8 mouse cellular contexts compared by ENCODE assay signal in the genomic region with DNA sequence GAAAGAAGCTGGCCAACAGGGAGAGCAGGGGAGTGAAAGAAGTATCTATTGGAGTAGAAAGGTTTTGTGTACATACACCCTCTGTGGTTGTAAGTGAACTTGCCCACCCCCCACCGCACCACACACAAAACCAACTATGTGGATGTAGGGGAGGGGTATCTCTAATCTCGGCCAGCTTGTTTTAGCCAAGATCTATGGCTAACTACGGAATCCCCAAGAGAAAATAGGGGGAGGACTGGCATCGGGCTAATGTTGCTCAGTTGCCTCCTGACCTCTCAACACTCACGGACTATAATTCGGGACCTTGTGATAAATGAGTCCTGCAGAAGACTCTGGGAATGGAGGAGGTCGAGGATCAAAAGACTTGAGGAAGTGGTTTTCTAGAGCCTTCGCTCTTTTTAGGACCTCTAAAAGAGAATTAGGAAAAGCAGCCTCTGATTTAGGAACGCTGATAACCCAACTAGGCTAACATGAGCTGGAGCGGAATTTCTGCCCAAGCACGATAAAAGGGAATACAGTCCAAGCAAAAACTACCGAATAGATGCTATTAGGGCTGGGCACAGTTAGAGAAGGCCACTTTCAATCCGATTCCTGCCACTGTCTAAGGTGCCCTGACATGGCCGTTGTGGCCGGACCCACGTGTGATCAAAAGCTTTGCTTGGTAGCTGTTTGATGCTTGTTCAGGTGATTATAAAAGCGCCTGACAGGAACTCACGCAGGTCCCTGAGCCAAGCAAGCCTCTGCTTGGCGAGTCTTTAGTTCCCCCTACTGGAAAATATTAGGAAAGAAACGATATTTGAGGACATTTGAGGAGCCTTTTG. TPM values are rescaled to one million over a fixed set of nuclear protein-coding genes. Genes with fewer than 3 reads are reported as not detected.
DNase-seq lines count a peak whose midpoint lies in the region; ATAC-seq and TF ChIP-seq lines count a peak whose summit lies in the region.

No protein-coding gene starts in this region.

- H3K36me3 ChIP-seq in heart, postnatal 0 days (replicated peaks; ENCODE audit: control insufficient read depth, insufficient read depth, low read length), result no peaks in the 10 kb centered on the region
- H3K36me3 ChIP-seq in liver, embryonic 14.5 days (replicated peaks; ENCODE audit: control insufficient read depth, insufficient read depth, low read depth), result no peaks in the 10 kb centered on the region
- no peaks in the 10 kb centered on the region for H3K36me3 ChIP-seq in neural tube, embryonic 15.5 days

- WGBS in heart, postnatal 0 days, result under 1% methylated on average over 20 of the region's 20 CpGs
- WGBS in liver, embryonic 14.5 days (ENCODE audit: insufficient replicate concordance), result under 1% methylated on average over 20 of the region's 20 CpGs
- under 1% methylated on average over 20 of the region's 20 CpGs for WGBS in neural tube, embryonic 15.5 days

- H3K9me3 ChIP-seq in heart, postnatal 0 days (replicated peaks; ENCODE audit: control insufficient read depth, low read length), result no peaks in the 10 kb centered on the region
- no peaks in the 10 kb centered on the region for H3K9me3 ChIP-seq in liver, embryonic 14.5 days (ENCODE audit: control insufficient read depth, low read length)
- no peaks in the 10 kb centered on the region for H3K9me3 ChIP-seq in neural tube, embryonic 15.5 days (replicated peaks)

- DNase-seq in adrenal gland, adult (ENCODE audit: inconsistent age in 2 of 2, low spot score in 1 of 2), result peak; percentile 15 to 79
- no peak for DNase-seq in adrenal gland, adult 8-10 months
- peak; percentile 55 for DNase-seq in heart, postnatal 0 days (ENCODE audit: low spot score)
- DNase-seq in kidney, postnatal 25 days, result peak; percentile 25 to 34
- DNase-seq in liver, embryonic 14.5 days (ENCODE audit: low read depth in 3 of 3, low spot score in 3 of 3), result no peak
- DNase-seq in thymus, postnatal 36 days, result no peak

- no peak; the same call in 1 of the 2 replicates for TF ChIP-seq POLR2A in embryonic fibroblast, embryonic 13.5 days (IDR thresholded peaks at IDR 0.05; ENCODE audit: low read depth, low read length)

- H3K27me3 ChIP-seq in heart, postnatal 0 days (ENCODE audit: control insufficient read depth, insufficient read depth, low read length), result peaks cover 15% of the 10 kb centered on the region
- H3K27me3 ChIP-seq in liver, embryonic 14.5 days (ENCODE audit: control insufficient read depth, insufficient read depth, low read length), result peaks cover 19% of the 10 kb centered on the region
- H3K27me3 ChIP-seq in neural tube, embryonic 15.5 days (replicated peaks), result no peaks in the 10 kb centered on the region

- peak; percentile 55 for ATAC-seq in heart, postnatal 0 days (ENCODE audit: insufficient read depth, low read depth)
- no peak for ATAC-seq in liver, embryonic 14.5 days (ENCODE audit: insufficient read depth)
- ATAC-seq in neural tube, embryonic 15.5 days (ENCODE audit: low FRiP score), result peak; percentile 51

- H3K4me2 ChIP-seq in heart, postnatal 0 days (ENCODE audit: low read depth, low read length), result peak overlapping the region; percentile 60
- peak overlapping the region; percentile 38 for H3K4me2 ChIP-seq in liver, embryonic 14.5 days (ENCODE audit: low read depth)
- peak overlapping the region; percentile 79 for H3K4me2 ChIP-seq in neural tube, embryonic 15.5 days

- TF ChIP-seq EP300 in heart, postnatal 0 days (IDR thresholded peaks at IDR 0.05; ENCODE audit: low read depth), result no peak
- TF ChIP-seq EP300 in liver, embryonic 14.5 days (IDR thresholded peaks at IDR 0.05; ENCODE audit: low read depth), result no peak

- peak overlapping the region; percentile 66 for H3K4me3 ChIP-seq in embryonic fibroblast, embryonic 13.5 days (ENCODE audit: insufficient read depth, low read length)
- H3K4me3 ChIP-seq in heart, postnatal 0 days (ENCODE audit: low read depth, low read length), result peak overlapping the region; percentile 45
- H3K4me3 ChIP-seq in liver, embryonic 14.5 days (ENCODE audit: insufficient read depth in 1 of 2, low read depth in 2 of 2, low read length in 2 of 2), result peak overlapping the region in 1 of 2 experiments; percentile 37; a peak in 1 of 4 replicates
- peak overlapping the region; percentile 81 for H3K4me3 ChIP-seq in neural tube, embryonic 15.5 days (replicated peaks)

- no peaks in the 10 kb centered on the region for H3K4me1 ChIP-seq in embryonic fibroblast, embryonic 13.5 days (ENCODE audit: control insufficient read depth, insufficient read depth, low read length)
- peaks cover 10% of the 10 kb centered on the region; the same call in 1 of the 2 replicates for H3K4me1 ChIP-seq in heart, postnatal 0 days (ENCODE audit: control insufficient read depth, insufficient read depth)
- H3K4me1 ChIP-seq in liver, embryonic 14.5 days (replicated peaks; ENCODE audit: control insufficient read depth in 2 of 2, insufficient read depth in 2 of 2, low read length in 1 of 2), result no peaks in the 10 kb centered on the region
- H3K4me1 ChIP-seq in neural tube, embryonic 15.5 days, result peaks cover 9% of the 10 kb centered on the region; the same call in 1 of the 2 replicates

- no peak overlapping the region for H3K9ac ChIP-seq in heart, postnatal 0 days (replicated peaks; ENCODE audit: low read depth, low read length)
- H3K9ac ChIP-seq in liver, embryonic 14.5 days (replicated peaks), result no peak overlapping the region
- H3K9ac ChIP-seq in neural tube, embryonic 15.5 days (replicated peaks), result peak overlapping the region; percentile 84

- no peak for TF ChIP-seq CTCF in embryonic fibroblast, embryonic 13.5 days (IDR thresholded peaks at IDR 0.05; ENCODE audit: borderline replicate concordance, insufficient read depth, low read length)
- TF ChIP-seq CTCF in heart, postnatal 0 days (IDR thresholded peaks at IDR 0.05; ENCODE audit: low read depth), result peak; percentile 65
- peak; percentile 20; the same call in 1 of the 2 replicates for TF ChIP-seq CTCF in liver, embryonic 14.5 days (IDR thresholded peaks at IDR 0.05; ENCODE audit: low read depth)

- H3K27ac ChIP-seq in embryonic fibroblast, embryonic 13.5 days (ENCODE audit: insufficient read depth, low read length), result peak overlapping the region; percentile 45
- no peak overlapping the region for H3K27ac ChIP-seq in heart, postnatal 0 days (ENCODE audit: low read depth)
- no peak overlapping the region for H3K27ac ChIP-seq in liver, embryonic 14.5 days
- peak overlapping the region; percentile 93 for H3K27ac ChIP-seq in neural tube, embryonic 15.5 days (replicated peaks)

RNA-seq across cellular contexts. Expression of a gene that starts 1.1 kb away (rescaled TPM):
- total RNA-seq in adrenal gland, adult 8-10 months (2022), result 1 to 10 TPM; 5.0 to 8.9 (median 6.7) TPM
- polyA plus RNA-seq in embryonic fibroblast, embryonic 13.5 days (2011; ENCODE audit: insufficient read length, low read depth, missing spikeins), result 11.6 and 24.1 TPM in 2 replicates
- total RNA-seq in heart, postnatal 0 days (2014; rRNA removed; ENCODE audit: low replicate concordance), result 10.6 and 13.0 TPM in 2 replicates
- polyA plus RNA-seq in heart, postnatal 0 days (2015; fragmentation: Nextera tagmentation; extraction: Ambion mirVana), result 1.7 TPM in 2 replicates
- polyA plus RNA-seq in liver, embryonic 14.5 days (2012; rRNA removed), result 1.8 and 3.4 TPM in 2 replicates
- 2.5 and 3.3 TPM in 2 replicates for polyA plus RNA-seq in liver, embryonic 14.5 days (2014; fragmentation: Nextera tagmentation; extraction: Ambion mirVana)
- 75.5 and 87.3 TPM in 2 replicates for polyA plus RNA-seq in neural tube, embryonic 15.5 days (2015; fragmentation: Nextera tagmentation; extraction: Ambion mirVana)

Comparison
In these comparisons a context has a peak if more than half of its experiments do, and no peak if none do; other contexts are left out.
1. DNase-seq: peak in adrenal gland, adult (2 of 2), heart, postnatal 0 days (single experiment) and kidney, postnatal 25 days (2 of 2); none in adrenal gland, adult 8-10 months (single experiment), liver, embryonic 14.5 days (0 of 3) and thymus, postnatal 36 days (0 of 2).
2. H3K27ac ChIP-seq: peak in embryonic fibroblast, embryonic 13.5 days (single experiment) and neural tube, embryonic 15.5 days (single experiment); none in heart, postnatal 0 days (single experiment) and liver, embryonic 14.5 days (single experiment).
3. Peak in every context shown above with its lines, with median percentiles within 50 percentile points of each other: H3K4me2 ChIP-seq.